Mouse (Mus musculus) cerebellum, adult (tissue): Measurements from ENCODE around the gene Stmn3.

Source experiments
- ATAC-seq: cut with Nextera tagmentation; 2 replicates; pipeline ENCODE4 v1.9.2; 2017; ENCODE audit warnings: mild to moderate bottlenecking, moderate library complexity, mixed read lengths; ENCODE audit not compliant: insufficient number of reproducible peaks, low FRiP score, low TSS enrichment

Gene Stmn3

GRCm38 (mm10) chr2:181314080-181314810, at the start of gene Stmn3:
TSS of gene Stmn3 (minus strand) at chr2:181314500.
- ATAC-seq: peak; percentile 81

GRCm38 (mm10) chr2:181363946-181364345, 49.6 kb upstream of the Stmn3 start:
- no peak for ATAC-seq

GRCm38 (mm10) chr2:181356780-181357179, 42.5 kb upstream of the Stmn3 start:
- no peak for ATAC-seq

- no peak for ATAC-seq
Measured at GRCm38 (mm10) chr2:181342766-181343165, 28.5 kb upstream of the Stmn3 start.

- peak; percentile 36; the same call in 1 of the 2 replicates for ATAC-seq
Measured at GRCm38 (mm10) chr2:181340426-181340825, 26.1 kb upstream of the Stmn3 start.

GRCm38 (mm10) chr2:181334023-181334422, 19.7 kb upstream of the Stmn3 start:
- ATAC-seq: no peak; the same call in 1 of the 2 replicates

GRCm38 (mm10) chr2:181332542-181332941, 18.2 kb upstream of the Stmn3 start:
- ATAC-seq: no peak

GRCm38 (mm10) chr2:181326098-181326497, 11.8 kb upstream of the Stmn3 start:
- no peak for ATAC-seq

- ATAC-seq: no peak
Measured at GRCm38 (mm10) chr2:181322136-181322535, 7.8 kb upstream of the Stmn3 start.

- ATAC-seq: no peak
Measured at GRCm38 (mm10) chr2:181320103-181320499, 5.8 kb upstream of the Stmn3 start.

- peak; percentile 84; the same call in 1 of the 2 replicates for ATAC-seq
Measured at GRCm38 (mm10) chr2:181319248-181320102, 5.2 kb upstream of the Stmn3 start, which contains the start of gene Rtel1. TSS of gene Rtel1 (plus strand) at chr2:181319739.

GRCm38 (mm10) chr2:181313344-181314079, 788 bp downstream of the Stmn3 start:
- peak; percentile 51; the same call in 1 of the 2 replicates for ATAC-seq

- ATAC-seq: peak; percentile 28; the same call in 1 of the 2 replicates
Measured at GRCm38 (mm10) chr2:181313006-181313343, 1.3 kb downstream of the Stmn3 start.

- ATAC-seq: no peak
Measured at GRCm38 (mm10) chr2:181312435-181312834, 1.9 kb downstream of the Stmn3 start.

GRCm38 (mm10) chr2:181307144-181307804, 7.0 kb downstream of the Stmn3 start:
- peak; percentile 45; the same call in 1 of the 2 replicates for ATAC-seq

GRCm38 (mm10) chr2:181304944-181305343, 9.4 kb downstream of the Stmn3 start:
- no peak for ATAC-seq

GRCm38 (mm10) chr2:181302041-181302440, 12.3 kb downstream of the Stmn3 start:
- ATAC-seq: no peak

- ATAC-seq: no peak
Measured at GRCm38 (mm10) chr2:181290937-181291336, 23.4 kb downstream of the Stmn3 start.

- no peak for ATAC-seq
Measured at GRCm38 (mm10) chr2:181288691-181289090, 25.6 kb downstream of the Stmn3 start.

- ATAC-seq: peak; percentile 96
Measured at GRCm38 (mm10) chr2:181287958-181288350, 26.3 kb downstream of the Stmn3 start, which contains the start of gene Gmeb2. TSS of gene Gmeb2 (minus strand) at chr2:181288035.
